Mouse (Mus musculus): ENCODE data around the gene M1ap. TPM values are rescaled to one million over a fixed set of nuclear protein-coding genes. Genes with fewer than 3 reads are reported as not detected.
A peak's percentile ranks its signal among the peaks of the same experiment; 100 is the strongest.

The M1ap gene
- total and polyA plus RNA-seq, 2 experiments, result 0.17 TPM; not detected in 1

- peak; percentile 49 for DNase-seq (ENCODE audit: extremely low read depth, low read depth, low spot score)
- H3K79me2 ChIP-seq (ENCODE audit: control insufficient read depth, insufficient read depth, low read length), result no peaks in the 10 kb centered on the region
- no peak overlapping the region for H3K9ac ChIP-seq (ENCODE audit: low read depth, low read length)
- 0 out of 2 replicates have a peak, but pooled peaks cover 2% of the 10 kb centered on the region for H3K27me3 ChIP-seq (ENCODE audit: control insufficient read depth, insufficient read depth, low read length)
- no peak overlapping the region for H3K27ac ChIP-seq (replicated peaks; ENCODE audit: insufficient read depth, low read depth, low read length)
- H3K36me3 ChIP-seq (ENCODE audit: control insufficient read depth, insufficient read depth, low read length), result no peaks in the 10 kb centered on the region
- H3K4me1 ChIP-seq (ENCODE audit: control insufficient read depth, insufficient read depth, low read length), result no peaks in the 10 kb centered on the region
- H3K4me3 ChIP-seq (ENCODE audit: insufficient read depth, low read depth, low read length), result no peak overlapping the region
- TF ChIP-seq POLR2A (IDR thresholded peaks at IDR 0.05; ENCODE audit: extremely low read depth, insufficient read depth, low read length) (no peak), CTCF (IDR thresholded peaks at IDR 0.05; ENCODE audit: low read depth, low read length) (peak; percentile 41)
- 12% methylated on average over 5 of the region's 5 CpGs for WGBS
These were observed 24.3 kb downstream of the M1ap start for GRCm38 (mm10) chr6:82971031-82971430.

- DNase-seq (ENCODE audit: extremely low read depth, low read depth, low spot score), result no peak
- 29% methylated on average over 9 of the region's 9 CpGs for WGBS
These were observed 40.8 kb downstream of the M1ap start for GRCm38 (mm10) chr6:82987411-82987971.

GRCm38 (mm10) chr6:82993696-82994095 is 47.0 kb downstream of the M1ap start:
- no peaks in the 10 kb centered on the region for H3K79me2 ChIP-seq (ENCODE audit: control insufficient read depth, insufficient read depth, low read length)
- 74% methylated on average over 1 of the region's 1 CpGs for WGBS
- TF ChIP-seq CTCF (IDR thresholded peaks at IDR 0.05; ENCODE audit: low read depth, low read length), result no peak
- no peak for TF ChIP-seq POLR2A (IDR thresholded peaks at IDR 0.05; ENCODE audit: extremely low read depth, insufficient read depth, low read length)
- H3K4me1 ChIP-seq (ENCODE audit: control insufficient read depth, insufficient read depth, low read length), result peaks cover 2% of the 10 kb centered on the region; the same call in 1 of the 2 replicates
- H3K36me3 ChIP-seq (ENCODE audit: control insufficient read depth, insufficient read depth, low read length), result no peaks in the 10 kb centered on the region
- no peak overlapping the region for H3K9ac ChIP-seq (ENCODE audit: low read depth, low read length)
- H3K27me3 ChIP-seq (ENCODE audit: control insufficient read depth, insufficient read depth, low read length), result no peaks in the 10 kb centered on the region
- DNase-seq (ENCODE audit: extremely low read depth, low read depth, low spot score), result no peak
- no peak overlapping the region for H3K27ac ChIP-seq (replicated peaks; ENCODE audit: insufficient read depth, low read depth, low read length)
- no peak overlapping the region for H3K4me3 ChIP-seq (ENCODE audit: insufficient read depth, low read depth, low read length)

More at GRCm38 (mm10) chr6:82987411-82987971, 40.8 kb downstream of the M1ap start:
- H3K36me3 ChIP-seq (ENCODE audit: control insufficient read depth, insufficient read depth, low read length), result no peaks in the 10 kb centered on the region
- no peaks in the 10 kb centered on the region for H3K27me3 ChIP-seq (ENCODE audit: control insufficient read depth, insufficient read depth, low read length)
- no peak for TF ChIP-seq POLR2A (IDR thresholded peaks at IDR 0.05; ENCODE audit: extremely low read depth, insufficient read depth, low read length)
- TF ChIP-seq CTCF (IDR thresholded peaks at IDR 0.05; ENCODE audit: low read depth, low read length), result no peak
- no peaks in the 10 kb centered on the region for H3K79me2 ChIP-seq (ENCODE audit: control insufficient read depth, insufficient read depth, low read length)
- no peak overlapping the region for H3K9ac ChIP-seq (ENCODE audit: low read depth, low read length)
- no peaks in the 10 kb centered on the region for H3K4me1 ChIP-seq (ENCODE audit: control insufficient read depth, insufficient read depth, low read length)
- no peak overlapping the region for H3K27ac ChIP-seq (replicated peaks; ENCODE audit: insufficient read depth, low read depth, low read length)
- no peak overlapping the region for H3K4me3 ChIP-seq (ENCODE audit: insufficient read depth, low read depth, low read length)

- DNase-seq (ENCODE audit: extremely low read depth, low read depth, low spot score), result peak; percentile 8
- Histone ChIP-seq H3K79me2 (ENCODE audit: control insufficient read depth, insufficient read depth, low read length) (no peaks in the 10 kb centered on the region), H3K36me3 (ENCODE audit: control insufficient read depth, insufficient read depth, low read length) (no peaks in the 10 kb centered on the region), H3K27me3 (ENCODE audit: control insufficient read depth, insufficient read depth, low read length) (no peaks in the 10 kb centered on the region), H3K4me1 (ENCODE audit: control insufficient read depth, insufficient read depth, low read length) (peaks cover 2% of the 10 kb centered on the region; the same call in 1 of the 2 replicates), H3K9ac (ENCODE audit: low read depth, low read length) (no peak overlapping the region), H3K4me3 (ENCODE audit: insufficient read depth, low read depth, low read length) (no peak overlapping the region), H3K27ac (replicated peaks; ENCODE audit: insufficient read depth, low read depth, low read length) (no peak overlapping the region)
- TF ChIP-seq CTCF (IDR thresholded peaks at IDR 0.05; ENCODE audit: low read depth, low read length) (no peak), POLR2A (IDR thresholded peaks at IDR 0.05; ENCODE audit: extremely low read depth, insufficient read depth, low read length) (no peak)
- WGBS, result 61% methylated on average over 7 of the region's 7 CpGs
These were observed 47.7 kb downstream of the M1ap start for GRCm38 (mm10) chr6:82994372-82994771.

- Histone ChIP-seq H3K9ac (ENCODE audit: low read depth, low read length) (no peak overlapping the region), H3K4me3 (ENCODE audit: insufficient read depth, low read depth, low read length) (no peak overlapping the region), H3K27me3 (ENCODE audit: control insufficient read depth, insufficient read depth, low read length) (no peaks in the 10 kb centered on the region), H3K4me1 (ENCODE audit: control insufficient read depth, insufficient read depth, low read length) (peaks cover 2% of the 10 kb centered on the region; the same call in 1 of the 2 replicates), H3K36me3 (ENCODE audit: control insufficient read depth, insufficient read depth, low read length) (no peaks in the 10 kb centered on the region), H3K27ac (replicated peaks; ENCODE audit: insufficient read depth, low read depth, low read length) (peak overlapping the region; percentile 55), H3K79me2 (ENCODE audit: control insufficient read depth, insufficient read depth, low read length) (no peaks in the 10 kb centered on the region)
- 14% methylated on average over 11 of the region's 11 CpGs for WGBS
- TF ChIP-seq CTCF (IDR thresholded peaks at IDR 0.05; ENCODE audit: low read depth, low read length) (peak; percentile 85), POLR2A (IDR thresholded peaks at IDR 0.05; ENCODE audit: extremely low read depth, insufficient read depth, low read length) (no peak)
- peak; percentile 83 for DNase-seq (ENCODE audit: extremely low read depth, low read depth, low spot score)
These were observed 50.1 kb downstream of the M1ap start for GRCm38 (mm10) chr6:82996740-82997315.
